Mouse (Mus musculus) gastrocnemius, adult 8-10 months (tissue): Measurements from ENCODE around the gene Krtap2-4. TPM values are rescaled to one million over a fixed set of nuclear protein-coding genes. Genes with fewer than 3 reads are reported as not detected.
"Not testable (repeated sequence)": the region's sequence is repeated elsewhere in the genome, so short reads cannot be mapped to it uniquely, and the experiment has no call there.

Experiments
- DNase-seq, 2 experiments: peaks; one replicate each; pipeline ENCODE4 v3.0.0; 2022; ENCODE audit warnings: low spot score in 2 of 2
- total RNA-seq, 4 experiments: library from RNA; stranded (reverse); gene quantifications; 2 replicates each; pipeline ENCODE4 v1.2.4; 2022

Gene Krtap2-4
- not detected for total RNA-seq

DNA sequence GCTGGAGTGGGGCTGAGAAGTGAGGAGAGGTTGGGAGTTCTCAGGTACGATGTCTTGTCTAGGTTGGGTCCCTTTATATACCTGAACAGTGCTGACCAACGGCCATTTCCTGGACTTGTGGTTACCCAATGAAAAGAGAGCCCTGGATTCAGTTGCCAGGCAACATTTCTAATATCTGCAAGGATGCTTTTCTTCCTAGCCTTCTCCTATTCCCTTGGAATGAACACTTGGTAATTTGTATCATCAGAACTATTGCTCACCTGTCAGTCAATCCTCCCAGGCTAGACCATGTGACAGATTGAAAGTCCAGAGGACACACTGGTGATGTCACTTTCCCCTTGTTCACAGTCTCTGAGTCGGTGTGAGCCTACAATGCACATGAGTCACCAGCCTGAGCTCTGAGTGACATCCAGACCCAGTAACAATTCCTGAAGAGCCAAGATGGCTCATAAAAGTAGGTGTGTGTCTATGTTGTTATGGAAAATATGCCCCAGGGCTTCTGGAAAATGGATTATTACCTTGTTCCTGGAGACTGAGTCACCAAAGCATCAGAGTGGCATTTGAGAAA is at the start of gene Krtap2-4:
Gene Krtap2-4 (minus strand): TSS at position 51 of the 568 bp plus-strand sequence.
- no peak for DNase-seq

DNA sequence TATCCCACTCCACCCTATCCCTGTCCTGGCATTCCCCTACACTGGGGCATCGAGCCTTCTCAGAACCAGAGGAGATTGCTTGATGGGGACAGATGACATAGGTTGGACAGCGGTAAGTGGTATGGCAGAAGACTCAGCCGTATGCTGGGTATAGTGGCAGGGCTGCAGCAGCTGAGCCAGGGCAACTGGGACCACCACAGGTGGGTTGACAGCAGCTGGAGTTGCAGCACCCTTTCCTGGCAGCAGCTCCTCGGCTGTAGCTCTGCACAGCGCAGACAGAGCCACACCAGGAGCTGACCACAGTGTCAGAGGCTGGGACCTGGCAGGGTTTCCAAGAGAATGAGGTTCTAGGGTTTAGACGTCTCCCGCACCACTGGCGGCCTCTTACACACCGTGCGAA is 48.2 kb upstream of the Krtap2-4 start:
- DNase-seq = no peak

DNA sequence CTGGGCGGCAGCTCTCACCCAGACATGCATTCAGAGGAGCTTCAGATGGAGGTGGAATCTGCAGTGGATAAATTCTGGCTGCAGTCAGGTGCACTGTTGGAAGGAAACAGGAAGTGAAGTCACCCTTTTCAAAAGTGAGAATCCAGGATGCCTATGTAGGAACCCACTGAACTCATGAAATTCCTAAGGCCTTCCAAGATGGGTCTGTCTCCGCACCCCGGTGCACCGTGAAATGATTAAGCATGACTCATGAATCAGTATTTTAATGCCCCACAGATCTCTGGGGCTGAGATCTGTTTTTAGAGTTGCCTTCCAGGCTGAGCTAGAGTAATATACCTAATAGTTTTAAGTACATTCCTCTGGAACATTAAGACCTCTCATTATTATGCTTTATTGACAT is 44.6 kb upstream of the Krtap2-4 start:
- no peak for DNase-seq

DNA sequence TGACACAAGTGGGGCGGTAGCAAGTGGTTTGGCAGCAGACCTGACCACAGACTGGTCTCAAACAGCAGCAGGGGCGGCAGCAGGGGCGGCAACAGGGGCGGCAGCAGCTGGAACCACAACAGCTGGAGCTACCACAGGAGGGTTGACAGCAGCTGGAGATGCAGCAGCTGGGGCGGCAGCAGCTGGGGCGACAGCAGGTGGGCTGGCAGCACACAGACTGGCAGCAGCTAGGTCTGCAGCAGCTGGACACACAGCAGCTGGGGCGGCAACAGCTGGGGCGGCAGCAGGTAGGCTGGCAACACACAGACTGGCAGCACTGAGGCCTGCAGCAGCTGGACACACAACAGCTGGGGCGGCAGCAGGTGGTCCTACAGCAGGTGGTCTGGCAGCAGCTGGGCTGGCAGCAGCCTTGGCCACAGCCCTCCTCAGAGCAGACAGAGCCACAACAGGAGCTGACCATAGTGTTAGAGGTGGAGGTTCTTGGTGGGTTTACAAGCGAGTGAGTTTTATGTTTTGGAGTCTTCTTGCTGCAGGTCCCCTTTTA is 43.9 kb upstream of the Krtap2-4 start, which contains the start of gene Gm11563:
Gene Gm11563 (minus strand): TSS at position 494 of the 544 bp plus-strand sequence.
- not testable (repeated sequence) for DNase-seq

DNA sequence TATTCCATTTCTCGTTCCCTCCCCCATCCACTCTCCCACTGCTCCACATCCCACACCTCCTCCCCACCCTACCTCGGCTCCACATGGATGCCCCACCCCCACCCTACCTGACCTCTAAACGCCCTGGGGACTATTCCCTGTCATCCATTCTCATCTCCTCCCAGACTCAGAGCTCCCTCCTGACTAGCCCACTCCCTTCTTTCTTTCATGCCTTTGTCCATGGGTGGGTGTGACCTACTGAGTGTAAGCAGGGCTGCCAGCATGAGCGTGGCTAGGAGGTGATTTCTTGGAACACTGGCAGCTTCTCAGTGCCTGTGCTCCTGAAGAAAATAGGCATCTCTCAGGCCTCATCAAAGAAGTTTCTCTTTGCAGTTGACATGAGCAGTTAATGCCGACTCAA is 42.4 kb upstream of the Krtap2-4 start:
- no peak for DNase-seq

DNA sequence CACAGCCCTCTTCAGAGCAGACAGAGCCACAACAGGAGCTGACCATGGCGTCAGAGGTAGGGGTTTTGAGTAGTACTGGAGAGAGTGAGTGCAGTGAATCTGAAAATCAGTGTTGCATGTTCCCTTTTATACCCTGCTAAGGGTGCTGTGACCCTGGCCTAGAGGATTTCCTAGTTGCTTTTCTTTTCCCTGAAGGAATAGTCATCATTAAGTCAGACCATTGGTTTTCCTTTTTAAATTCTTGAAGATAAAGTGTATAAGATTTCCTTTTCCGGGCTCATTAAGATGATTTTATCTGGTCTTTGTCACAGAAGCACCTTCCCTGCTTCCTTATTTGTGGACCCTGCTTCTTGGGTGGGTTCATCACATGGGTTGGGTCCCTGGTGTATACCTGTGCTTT is 35.5 kb upstream of the Krtap2-4 start, which contains the start of gene Gm11555:
Gene Gm11555 (minus strand): TSS at position 101 of the 400 bp plus-strand sequence.
- DNase-seq = no peak

DNA sequence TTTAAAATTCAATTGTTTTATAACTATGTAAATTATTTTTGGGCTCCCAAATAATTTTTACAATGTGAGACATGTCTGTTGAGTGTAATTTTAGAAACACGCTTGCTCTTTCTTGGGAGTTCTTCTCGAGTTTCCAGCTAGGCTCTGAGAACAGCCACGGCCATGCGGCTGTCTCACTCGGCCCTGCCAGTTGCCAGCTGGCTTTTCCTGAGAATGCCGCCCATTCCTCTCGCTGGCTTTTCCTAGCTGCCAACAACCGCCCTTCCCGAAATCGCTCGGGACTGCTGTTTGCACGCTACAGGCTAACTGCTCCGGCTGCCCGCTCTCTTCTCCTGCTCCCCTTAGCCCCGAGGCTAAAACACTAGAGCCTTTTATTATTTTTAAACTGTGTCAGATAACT is 31.8 kb upstream of the Krtap2-4 start:
- DNase-seq = no peak

DNA sequence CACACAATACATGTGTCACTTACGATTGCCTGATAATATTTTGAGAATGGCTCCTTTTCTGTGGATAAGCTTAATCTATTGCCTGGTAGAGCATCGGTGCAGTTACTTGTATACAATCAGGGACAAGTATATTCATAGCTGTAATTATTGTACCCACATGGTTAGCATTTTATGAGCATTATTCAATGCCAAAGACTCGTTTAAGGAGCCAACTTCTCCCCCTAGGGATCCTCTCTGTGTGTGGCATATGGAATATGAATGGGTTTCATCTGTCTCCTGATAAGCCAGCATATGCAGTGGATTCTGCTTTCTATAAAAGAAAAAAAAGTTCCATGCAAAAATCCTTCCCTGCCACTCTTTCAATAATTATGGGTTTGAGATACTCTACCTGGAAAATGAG is 29.7 kb upstream of the Krtap2-4 start:
- no peak for DNase-seq

DNA sequence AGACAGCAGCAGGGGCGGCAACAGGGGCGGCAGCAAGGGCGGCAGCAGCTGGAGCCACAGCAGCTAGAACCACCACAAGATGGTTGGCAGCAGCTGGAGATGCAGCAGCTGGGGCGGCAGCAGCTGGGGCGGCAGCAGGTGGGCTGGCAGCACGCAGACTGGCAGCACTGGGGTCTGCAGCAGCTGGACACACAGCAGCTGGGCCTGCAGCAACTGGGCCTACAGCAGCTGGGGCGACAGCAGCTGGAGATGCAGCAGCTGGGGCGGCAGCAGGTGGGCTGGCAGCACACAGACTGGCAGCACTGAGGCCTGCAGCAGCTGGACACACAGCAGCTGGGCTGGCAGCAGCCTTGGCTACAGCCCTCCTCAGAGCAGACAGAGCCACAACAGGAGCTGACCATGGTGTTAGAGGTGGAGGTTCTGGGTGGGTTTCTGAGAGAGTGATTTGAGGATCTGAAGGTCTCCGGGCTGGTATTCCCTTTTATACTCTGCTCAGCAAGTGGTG is 29.0 kb upstream of the Krtap2-4 start, which contains the start of gene Krtap4-7:
Gene Krtap4-7 (minus strand): TSS at position 455 of the 505 bp plus-strand sequence.
- not testable (repeated sequence) for DNase-seq

DNA sequence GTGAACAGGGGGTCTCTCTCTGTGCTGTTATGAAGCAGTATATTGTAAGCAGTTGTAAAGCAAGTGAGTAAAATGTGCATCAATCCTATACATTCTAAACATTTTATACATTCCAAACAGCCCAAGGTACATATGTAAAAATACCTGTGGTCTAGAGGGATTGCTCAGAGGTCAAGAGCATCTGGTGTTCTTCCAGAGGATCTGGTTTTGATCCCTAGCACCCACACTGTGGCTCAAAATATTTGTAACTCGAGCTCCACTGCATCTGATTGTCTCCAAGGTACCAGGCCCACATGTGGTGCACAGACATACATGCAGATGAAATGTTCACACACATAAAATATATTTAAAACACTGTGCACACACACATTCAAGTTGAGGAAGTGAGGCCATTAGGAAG is 26.3 kb upstream of the Krtap2-4 start:
- no peak for DNase-seq

DNA sequence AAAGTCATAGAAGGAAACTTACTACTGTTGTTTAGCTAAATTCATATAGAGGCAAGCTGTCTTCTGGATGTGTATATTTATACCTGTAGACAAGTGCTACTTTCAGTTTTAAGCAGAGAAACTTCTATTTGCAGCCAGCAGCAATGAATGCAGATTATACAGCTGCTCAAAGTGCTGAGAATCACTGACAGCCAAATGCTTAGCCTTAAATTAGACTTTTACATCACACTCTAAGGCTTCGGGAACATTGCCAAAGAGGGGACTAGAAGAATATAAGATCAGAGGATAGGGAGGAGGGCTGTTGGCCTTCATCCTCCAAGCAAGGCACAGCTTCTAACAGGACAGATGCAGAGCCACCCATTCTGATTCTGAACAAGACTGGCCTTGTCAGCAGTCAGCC is 22.4 kb upstream of the Krtap2-4 start:
- DNase-seq = no peak

DNA sequence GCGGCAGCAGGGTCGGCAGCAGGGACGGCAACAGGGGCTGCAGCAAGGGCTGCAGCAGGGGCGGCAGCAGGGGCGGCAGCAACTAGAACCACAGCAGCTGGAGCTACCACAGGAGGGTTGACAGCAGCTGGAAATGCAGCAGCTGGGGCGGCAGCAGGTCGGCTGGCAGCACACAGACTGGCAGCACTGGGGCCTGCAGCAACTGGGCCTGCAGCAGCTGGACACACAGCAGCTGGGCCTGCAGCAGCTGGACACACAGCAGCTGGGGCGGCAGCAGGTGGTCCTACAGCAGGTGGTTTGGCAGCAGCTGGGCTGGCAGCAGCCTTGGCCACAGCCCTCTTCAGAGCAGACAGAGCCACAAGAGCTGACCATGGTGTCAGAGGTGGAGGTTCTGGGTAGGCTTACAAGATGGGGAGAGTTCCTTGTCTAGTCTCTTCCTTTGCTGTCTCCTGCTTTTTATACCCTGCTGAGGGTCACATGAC is 20.0 kb upstream of the Krtap2-4 start, which contains the start of gene Krtap4-2:
Gene Krtap4-2 (minus strand): TSS at position 432 of the 482 bp plus-strand sequence.
- DNase-seq = no peak

DNA sequence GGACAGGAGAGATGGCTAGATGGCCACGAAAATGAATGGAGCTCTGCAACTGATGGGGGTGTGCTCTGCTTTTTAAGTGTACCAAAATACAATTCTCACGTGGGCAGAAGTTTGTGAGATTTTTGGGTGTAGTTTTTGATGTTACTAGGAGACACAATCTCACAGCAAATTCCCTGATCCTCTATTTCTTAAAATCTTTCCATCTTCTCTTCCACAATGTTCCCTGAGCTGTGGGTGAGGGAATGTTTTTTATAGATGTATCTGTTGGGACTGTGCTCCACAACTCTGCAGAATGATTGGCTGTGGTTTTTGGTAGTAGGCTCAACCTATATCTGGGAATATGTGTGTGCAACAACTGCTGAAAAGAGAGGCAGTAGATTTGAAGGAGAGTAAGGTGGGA is 18.6 kb upstream of the Krtap2-4 start:
- no peak for DNase-seq

DNA sequence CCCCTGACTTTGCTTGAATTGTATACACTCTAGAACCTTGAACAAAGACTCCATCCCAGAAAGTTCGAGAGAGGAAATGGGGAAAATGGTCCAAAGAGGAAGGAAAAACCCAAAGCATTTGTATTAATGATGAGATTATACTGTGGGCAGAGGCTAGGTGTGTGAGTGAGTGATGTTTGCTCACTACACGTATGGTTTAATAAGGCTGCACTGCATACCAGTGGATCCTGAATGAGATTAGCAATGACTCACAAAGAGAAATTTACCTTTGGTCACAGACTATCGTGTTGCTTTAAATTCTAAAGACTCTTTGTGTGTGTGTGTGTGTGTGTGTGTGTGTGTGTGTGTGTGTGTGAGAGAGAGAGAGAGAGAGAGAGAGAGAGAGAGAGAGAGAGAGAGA is 16.2 kb upstream of the Krtap2-4 start:
- no peak for DNase-seq

DNA sequence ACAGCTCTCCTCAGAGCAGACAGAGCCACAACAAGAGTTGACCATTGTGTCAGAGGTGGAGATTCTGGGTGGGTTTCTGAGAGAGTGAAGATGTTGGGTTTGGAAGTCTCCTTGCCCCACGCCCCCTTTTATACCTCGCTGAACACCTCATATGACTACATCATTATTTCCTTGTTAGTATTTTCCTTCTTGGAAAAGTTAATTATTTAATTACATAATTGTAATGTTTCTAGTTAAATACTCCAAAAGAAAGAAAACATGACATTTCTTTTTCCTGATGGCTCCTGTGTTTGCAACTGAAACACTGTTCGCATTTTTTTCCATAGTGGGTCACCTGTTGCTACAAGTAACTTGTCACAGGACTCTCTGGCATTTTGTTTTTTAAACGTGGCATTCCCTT is 13.5 kb upstream of the Krtap2-4 start, which contains the start of gene Krtap4-1:
Gene Krtap4-1 (minus strand): TSS at position 101 of the 400 bp plus-strand sequence.
- DNase-seq = no peak

DNA sequence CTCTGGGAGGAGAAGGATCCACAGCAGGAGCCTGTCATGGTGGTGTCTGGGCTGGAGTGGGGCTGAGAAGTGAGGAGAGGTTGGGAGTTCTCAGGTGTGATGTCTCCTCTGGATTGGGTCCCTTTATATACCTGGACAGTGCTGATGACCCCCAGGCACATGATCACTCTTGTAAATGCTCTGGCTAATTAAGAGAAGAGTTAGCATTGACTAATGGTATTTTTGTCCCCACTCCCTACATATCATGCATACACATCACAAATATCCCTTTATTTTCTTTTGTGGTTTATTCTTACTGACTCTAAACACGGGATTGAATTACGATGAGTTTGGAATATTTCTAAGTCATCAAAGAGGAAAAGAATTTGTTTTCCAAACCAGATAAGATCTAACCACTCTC is 5.7 kb upstream of the Krtap2-4 start, which contains the start of gene Gm11562:
Gene Gm11562 (minus strand): TSS at position 101 of the 400 bp plus-strand sequence.
- no peak for DNase-seq

DNA sequence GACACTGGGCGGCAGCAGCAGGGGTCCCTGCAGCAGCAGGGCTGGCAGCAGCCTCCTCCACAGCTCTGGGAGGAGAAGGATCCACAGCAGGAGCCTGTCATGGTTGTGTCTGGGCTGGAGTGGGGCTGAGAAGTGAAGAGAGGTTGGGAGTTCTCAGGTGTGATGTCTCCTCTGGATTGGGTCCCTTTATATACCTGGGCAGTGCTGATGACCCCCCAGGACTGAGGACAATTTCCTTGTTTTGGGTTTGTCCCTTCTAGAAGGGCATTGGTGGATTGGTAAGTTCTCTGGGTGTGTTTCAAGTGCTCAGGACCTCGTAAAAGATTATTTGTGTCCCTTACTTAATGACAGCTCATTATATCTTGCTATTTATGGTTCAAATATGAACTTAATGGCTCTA is 4.6 kb downstream of the Krtap2-4 start, which contains the start of gene Gm11937:
Gene Gm11937 (minus strand): TSS at position 101 of the 400 bp plus-strand sequence.
- not testable (repeated sequence) for DNase-seq

DNA sequence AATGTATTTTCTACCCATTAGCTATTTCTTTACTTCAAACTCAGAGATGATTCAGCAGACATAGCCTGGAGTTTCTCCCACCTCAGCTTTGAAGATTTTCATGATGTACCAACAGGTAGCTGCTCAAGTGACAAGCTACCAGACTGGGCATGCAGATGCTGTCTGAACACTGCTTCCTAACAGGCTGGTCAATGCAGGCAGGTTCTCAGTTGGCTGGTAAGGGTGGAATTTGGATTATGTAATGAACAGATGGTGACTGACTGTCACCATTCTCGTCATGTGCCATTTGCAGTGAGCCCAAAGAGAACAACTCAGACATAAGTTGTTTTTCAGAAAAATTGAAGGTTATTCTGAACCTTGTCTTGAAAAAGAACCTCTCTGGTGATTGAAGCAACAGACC is 5.5 kb downstream of the Krtap2-4 start:
- no peak for DNase-seq

DNA sequence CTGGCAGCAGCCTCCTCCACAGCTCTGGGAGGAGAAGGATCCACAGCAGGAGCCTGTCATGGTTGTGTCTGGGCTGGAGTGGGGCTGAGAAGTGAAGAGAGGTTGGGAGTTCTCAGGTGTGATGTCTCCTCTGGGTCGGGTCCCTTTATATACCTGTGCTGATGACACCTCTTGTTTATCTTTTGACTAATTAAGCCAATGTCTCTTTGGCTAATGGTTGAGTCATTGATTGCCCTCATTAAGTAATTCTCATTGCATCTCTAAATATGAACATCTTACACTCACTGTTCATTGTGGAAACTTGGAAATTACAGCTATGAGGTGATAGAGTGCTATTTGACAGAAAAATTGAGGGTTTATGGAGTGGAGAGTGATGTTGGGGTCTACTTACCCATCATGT is 11.4 kb downstream of the Krtap2-4 start, which contains the start of gene Gm11938:
Gene Gm11938 (minus strand): TSS at position 101 of the 400 bp plus-strand sequence.
- not testable (repeated sequence) for DNase-seq

DNA sequence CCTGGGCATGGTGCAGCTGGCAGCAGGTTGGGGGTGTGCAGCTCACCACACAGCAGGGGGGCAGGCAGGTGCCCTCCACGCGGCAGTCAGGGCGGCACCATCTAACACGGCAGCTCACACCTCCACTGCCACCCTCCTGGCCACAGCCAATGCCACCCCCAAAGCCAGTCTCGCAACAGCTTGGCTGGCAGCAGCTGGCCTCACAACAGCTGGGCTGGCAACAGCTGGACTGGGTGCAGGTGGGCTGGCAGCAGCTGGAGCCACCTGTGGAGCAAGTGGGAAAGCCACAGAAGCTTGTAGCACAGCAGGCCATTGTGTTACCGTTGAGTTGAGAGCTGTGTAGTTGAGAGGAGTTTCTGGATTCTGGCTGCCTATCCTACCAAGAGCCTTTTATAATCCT is 16.9 kb downstream of the Krtap2-4 start, which contains the start of gene Krtap9-3:
Gene Krtap9-3 (minus strand): TSS at position 364 of the 400 bp plus-strand sequence.
- DNase-seq = not testable (repeated sequence)

DNA sequence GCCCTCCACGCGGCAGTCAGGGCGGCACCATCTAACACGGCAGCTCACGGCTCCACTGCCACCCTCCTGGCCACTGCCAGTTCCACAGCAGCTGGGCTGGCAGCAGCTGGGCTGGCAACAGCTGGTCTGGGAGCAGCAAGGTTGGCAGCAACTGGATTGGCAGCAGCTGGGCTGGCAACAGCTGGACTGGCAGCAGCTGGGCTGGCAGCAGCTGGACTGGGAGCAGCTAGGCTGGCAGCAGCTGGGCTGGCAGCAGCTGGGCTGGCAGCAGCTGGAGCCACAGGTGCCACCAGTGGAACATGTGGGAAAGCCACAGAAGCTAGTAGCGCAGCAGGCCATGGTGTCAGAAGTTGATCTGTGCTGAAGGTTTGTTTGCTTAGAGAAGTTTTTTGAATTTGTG is 23.7 kb downstream of the Krtap2-4 start, which contains the start of gene Krtap1-3:
Gene Krtap1-3 (minus strand): TSS at position 359 of the 400 bp plus-strand sequence.
- DNase-seq = no peak

DNA sequence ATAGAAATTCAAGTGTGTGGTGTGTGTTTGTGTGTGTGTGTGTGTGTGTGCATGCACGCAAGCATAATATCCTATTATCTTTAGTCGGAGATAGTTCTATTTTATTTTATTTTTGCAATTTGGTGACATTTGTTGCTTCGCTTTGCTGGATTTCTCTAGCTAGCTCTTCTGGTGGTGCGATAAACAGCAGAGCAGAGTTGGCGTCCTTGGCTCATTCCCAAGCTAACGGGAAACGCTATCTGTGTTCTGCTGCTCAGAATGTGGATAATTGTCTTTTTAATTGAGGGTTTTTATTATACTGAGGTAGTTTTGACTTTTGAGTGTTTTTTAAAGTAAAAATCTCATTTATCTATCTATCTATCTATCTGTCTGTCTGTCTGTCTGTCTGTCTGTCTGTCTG is 29.6 kb downstream of the Krtap2-4 start:
- DNase-seq = no peak
